Mouse (Mus musculus): ENCODE data around the gene Mthfd2l. TPM values are rescaled to one million over a fixed set of nuclear protein-coding genes. Genes with fewer than 3 reads are reported as not detected.

The Mthfd2l gene
- polyA plus RNA-seq, 1 experiment: 21.9 TPM

DNA sequence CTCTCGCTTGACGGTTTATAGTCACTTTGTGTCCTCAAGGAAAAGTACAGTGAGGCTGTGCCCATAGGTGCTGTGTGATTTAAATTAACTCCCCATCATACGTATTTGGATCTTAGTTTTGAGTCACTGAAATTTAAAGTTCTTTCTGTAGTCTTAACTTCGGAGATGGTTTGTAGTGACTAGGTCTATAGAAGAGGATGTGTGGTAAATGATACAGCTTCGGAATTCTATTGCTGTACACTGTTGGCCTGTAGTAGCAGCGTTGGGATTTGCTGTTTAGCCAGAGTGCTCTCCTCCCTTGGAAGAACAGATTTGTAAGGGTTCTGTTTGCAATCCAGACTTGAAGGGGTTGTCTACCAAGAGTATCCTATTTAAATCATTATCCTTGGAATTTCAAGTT is 994 bp downstream of the Mthfd2l start:
- H3K4me1 ChIP-seq (ENCODE audit: control insufficient read depth, insufficient read depth, low read length): peaks cover 10% of the 10 kb centered on the region
- 13% methylated on average over 6 of the region's 6 CpGs for WGBS
- TF ChIP-seq POLR2A (IDR thresholded peaks at IDR 0.05; ENCODE audit: borderline replicate concordance, extremely low read depth, low read depth, low read length) (no peak), CTCF (IDR thresholded peaks at IDR 0.05; ENCODE audit: insufficient read depth, low read length) (no peak)
- peak overlapping the region; percentile 70 for H3K4me3 ChIP-seq (replicated peaks; ENCODE audit: extremely low read depth, low read depth, low read length)
- DNase-seq: no peak

DNA sequence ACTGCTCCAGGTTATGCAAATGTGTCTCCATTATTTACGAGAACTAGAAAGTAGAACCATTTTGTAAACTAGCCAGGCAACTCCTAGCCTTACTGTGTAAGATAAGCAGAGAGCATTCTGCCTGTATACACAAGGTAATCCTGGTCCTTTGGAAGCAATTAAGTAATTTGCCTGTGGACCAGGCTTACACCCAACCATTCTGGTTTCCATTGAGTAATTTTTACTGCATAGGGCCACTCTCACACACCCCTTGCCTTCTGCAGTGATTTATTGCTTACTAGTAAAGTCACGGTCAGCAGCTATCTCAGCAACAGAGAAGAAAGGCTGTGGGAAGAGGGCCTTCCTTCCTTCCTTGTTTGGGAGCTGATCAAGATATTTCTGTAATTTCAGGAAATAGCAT is 5.8 kb downstream of the Mthfd2l start:
- H3K4me3 ChIP-seq (replicated peaks; ENCODE audit: extremely low read depth, low read depth, low read length): no peak overlapping the region
- no peak for TF ChIP-seq CTCF (IDR thresholded peaks at IDR 0.05; ENCODE audit: insufficient read depth, low read length)
- no peak for TF ChIP-seq POLR2A (IDR thresholded peaks at IDR 0.05; ENCODE audit: borderline replicate concordance, extremely low read depth, low read depth, low read length)
- H3K4me1 ChIP-seq (ENCODE audit: control insufficient read depth, insufficient read depth, low read length): peaks cover 4% of the 10 kb centered on the region
- DNase-seq: no peak
- 48% methylated on average over 2 of the region's 2 CpGs for WGBS

DNA sequence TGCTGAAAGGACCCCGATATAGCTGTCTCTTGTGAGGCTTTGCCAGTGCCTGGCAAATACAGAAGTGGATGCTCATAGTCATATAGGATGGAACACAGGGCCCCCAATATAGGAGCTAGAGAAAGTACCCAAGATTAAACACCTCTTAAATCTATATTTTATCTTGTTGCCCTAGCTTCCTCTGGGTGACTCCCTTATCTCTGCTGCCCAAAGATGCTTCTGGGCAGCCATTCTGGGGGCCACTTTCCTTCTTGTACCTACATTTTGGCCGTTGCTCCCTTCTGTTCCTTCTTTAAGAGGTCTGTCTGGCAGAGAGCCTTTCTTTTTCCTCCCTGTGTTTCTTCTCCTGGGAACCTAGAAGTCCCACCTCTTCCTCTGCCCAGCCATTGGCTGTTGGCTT is 14.5 kb downstream of the Mthfd2l start:
- TF ChIP-seq CTCF (IDR thresholded peaks at IDR 0.05; ENCODE audit: insufficient read depth, low read length) (no peak), POLR2A (IDR thresholded peaks at IDR 0.05; ENCODE audit: borderline replicate concordance, extremely low read depth, low read depth, low read length) (no peak)
- no peak overlapping the region for H3K4me3 ChIP-seq (replicated peaks; ENCODE audit: extremely low read depth, low read depth, low read length)
- 79% methylated on average over 2 of the region's 2 CpGs for WGBS
- H3K4me1 ChIP-seq (ENCODE audit: control insufficient read depth, insufficient read depth, low read length): no peaks in the 10 kb centered on the region
- no peak for DNase-seq

DNA sequence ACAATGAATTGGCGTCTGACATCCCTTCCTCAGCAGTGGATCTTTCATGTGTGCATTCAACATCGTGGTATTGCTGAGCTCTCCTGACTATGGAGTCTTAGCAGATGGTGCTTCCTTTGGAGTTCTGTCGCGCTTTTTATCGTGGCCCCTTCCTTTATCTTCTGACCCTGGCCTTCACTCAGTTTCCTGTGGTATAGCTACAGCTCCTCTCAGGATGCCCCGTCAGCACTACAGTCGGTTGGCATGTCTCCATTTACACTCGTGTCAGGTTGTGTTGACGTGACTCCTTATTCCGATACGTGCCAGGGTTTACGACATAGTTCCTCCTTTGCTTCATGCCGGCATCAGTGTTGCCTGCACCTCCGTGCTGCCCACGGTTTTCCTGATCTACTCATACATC is 18.6 kb downstream of the Mthfd2l start:
- no peak overlapping the region for H3K4me3 ChIP-seq (replicated peaks; ENCODE audit: extremely low read depth, low read depth, low read length)
- TF ChIP-seq CTCF (IDR thresholded peaks at IDR 0.05; ENCODE audit: insufficient read depth, low read length): no peak
- TF ChIP-seq POLR2A (IDR thresholded peaks at IDR 0.05; ENCODE audit: borderline replicate concordance, extremely low read depth, low read depth, low read length): no peak
- DNase-seq: no peak
- H3K4me1 ChIP-seq (ENCODE audit: control insufficient read depth, insufficient read depth, low read length): no peaks in the 10 kb centered on the region
- 76% methylated on average over 15 of the region's 15 CpGs for WGBS

DNA sequence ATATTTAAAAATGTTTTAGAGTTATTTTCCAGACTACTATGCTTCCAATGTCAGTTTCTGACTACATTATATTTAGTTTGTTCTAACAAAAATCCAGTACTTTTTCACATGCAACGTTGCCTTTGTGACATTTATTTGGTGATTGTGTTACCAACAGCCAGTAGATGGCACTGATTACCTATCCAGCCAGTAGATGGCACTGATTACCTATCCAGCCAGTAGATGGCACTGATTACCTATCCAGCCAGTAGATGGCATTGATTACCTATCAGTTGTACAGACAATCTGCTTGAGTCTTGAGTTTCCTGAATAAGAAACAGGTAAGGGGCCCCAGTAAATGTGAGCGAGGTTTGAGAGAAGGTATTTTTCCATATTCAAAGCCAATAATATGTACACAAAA is 20.6 kb downstream of the Mthfd2l start:
- H3K4me1 ChIP-seq (ENCODE audit: control insufficient read depth, insufficient read depth, low read length): no peaks in the 10 kb centered on the region
- no peak overlapping the region for H3K4me3 ChIP-seq (replicated peaks; ENCODE audit: extremely low read depth, low read depth, low read length)
- WGBS: 22% methylated on average over 2 of the region's 2 CpGs
- no peak for DNase-seq
- TF ChIP-seq POLR2A (IDR thresholded peaks at IDR 0.05; ENCODE audit: borderline replicate concordance, extremely low read depth, low read depth, low read length) (no peak), CTCF (IDR thresholded peaks at IDR 0.05; ENCODE audit: insufficient read depth, low read length) (0 out of 2 replicates have a peak, but pooled peaks have one; percentile 33)

DNA sequence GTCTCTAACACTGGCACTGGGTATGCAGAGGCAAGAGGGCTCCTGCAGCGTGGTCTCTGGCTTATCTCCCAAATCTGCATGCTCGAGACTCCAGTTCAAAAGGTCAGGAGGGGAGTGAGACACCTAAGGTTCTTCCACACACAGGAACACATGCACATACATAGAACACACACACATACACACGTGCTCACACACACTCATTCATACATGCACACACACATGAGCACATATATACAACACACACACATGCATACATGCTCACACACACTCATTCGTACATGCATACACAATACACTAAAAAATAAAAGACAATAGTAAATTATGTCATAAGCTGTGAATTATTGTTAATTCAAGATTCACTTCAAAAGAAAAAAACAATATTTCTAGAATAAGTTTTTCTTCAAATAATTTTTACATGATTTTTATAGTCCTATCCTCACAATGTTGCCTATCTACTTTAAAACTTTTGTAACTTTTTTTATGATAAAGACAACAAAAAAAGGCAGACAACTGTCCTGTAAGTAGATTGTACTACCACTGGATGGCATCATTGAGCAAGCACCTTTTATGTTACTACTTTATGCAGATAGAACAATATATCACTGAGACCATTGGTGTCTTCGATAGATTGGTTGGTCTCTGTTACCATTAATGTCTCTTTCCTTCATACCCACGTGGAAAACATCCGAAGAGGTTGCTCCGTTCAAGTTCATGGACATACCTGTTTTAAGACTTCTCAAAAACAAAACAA is 22.0 kb downstream of the Mthfd2l start:
- Histone ChIP-seq H3K4me1 (ENCODE audit: control insufficient read depth, insufficient read depth, low read length) (no peaks in the 10 kb centered on the region), H3K4me3 (replicated peaks; ENCODE audit: extremely low read depth, low read depth, low read length) (no peak overlapping the region)
- 75% methylated on average over 8 of the region's 8 CpGs for WGBS
- TF ChIP-seq POLR2A (IDR thresholded peaks at IDR 0.05; ENCODE audit: borderline replicate concordance, extremely low read depth, low read depth, low read length) (no peak), CTCF (IDR thresholded peaks at IDR 0.05; ENCODE audit: insufficient read depth, low read length) (peak; percentile 45)
- DNase-seq: no peak

DNA sequence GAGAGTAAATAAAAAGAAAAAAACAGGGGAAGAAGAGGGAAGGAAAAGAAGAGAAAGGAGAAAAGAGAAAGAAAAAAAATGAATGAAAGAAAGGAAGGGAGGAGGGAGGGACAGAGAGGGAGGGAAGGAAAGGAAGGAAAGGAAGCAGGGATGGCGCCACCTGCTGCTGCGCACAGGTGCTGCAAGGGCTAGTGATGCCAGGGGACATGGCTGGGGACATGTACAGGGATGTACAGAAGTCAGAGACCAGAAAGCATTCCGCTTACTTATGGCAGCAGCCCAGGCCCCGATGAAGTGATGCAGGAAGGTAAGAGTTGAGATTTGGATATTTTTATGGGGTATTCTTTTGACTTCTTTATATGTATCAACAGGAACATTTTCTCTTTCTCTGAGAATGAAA is 33.4 kb downstream of the Mthfd2l start:
- TF ChIP-seq CTCF (IDR thresholded peaks at IDR 0.05; ENCODE audit: insufficient read depth, low read length) (peak; percentile 83), POLR2A (IDR thresholded peaks at IDR 0.05; ENCODE audit: borderline replicate concordance, extremely low read depth, low read depth, low read length) (no peak)
- H3K4me3 ChIP-seq (replicated peaks; ENCODE audit: extremely low read depth, low read depth, low read length): no peak overlapping the region
- no peaks in the 10 kb centered on the region for H3K4me1 ChIP-seq (ENCODE audit: control insufficient read depth, insufficient read depth, low read length)
- DNase-seq: no peak
- 78% methylated on average over 4 of the region's 4 CpGs for WGBS

DNA sequence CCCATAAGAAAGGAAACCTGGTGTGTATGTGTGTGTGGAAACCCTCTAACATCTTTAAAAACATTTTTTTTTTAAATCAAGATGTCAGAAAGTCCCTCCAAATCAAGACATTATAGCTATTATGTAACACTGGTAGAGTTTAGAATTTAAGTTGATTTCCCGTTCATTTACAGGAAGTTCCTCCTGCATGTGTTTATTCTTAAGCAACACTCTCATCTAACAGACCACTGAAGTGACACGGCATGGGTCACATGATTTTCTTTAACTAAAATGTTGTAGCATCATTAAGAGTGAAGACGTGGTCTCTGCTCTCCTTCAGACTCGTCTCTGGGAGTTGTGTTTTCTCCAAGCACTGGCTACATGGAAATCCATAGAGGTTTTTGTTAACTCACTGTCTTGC is 33.8 kb downstream of the Mthfd2l start:
- WGBS: 47% methylated on average over 4 of the region's 4 CpGs
- no peaks in the 10 kb centered on the region for H3K4me1 ChIP-seq (ENCODE audit: control insufficient read depth, insufficient read depth, low read length)
- TF ChIP-seq POLR2A (IDR thresholded peaks at IDR 0.05; ENCODE audit: borderline replicate concordance, extremely low read depth, low read depth, low read length) (no peak), CTCF (IDR thresholded peaks at IDR 0.05; ENCODE audit: insufficient read depth, low read length) (no peak)
- no peak for DNase-seq
- H3K4me3 ChIP-seq (replicated peaks; ENCODE audit: extremely low read depth, low read depth, low read length): no peak overlapping the region

DNA sequence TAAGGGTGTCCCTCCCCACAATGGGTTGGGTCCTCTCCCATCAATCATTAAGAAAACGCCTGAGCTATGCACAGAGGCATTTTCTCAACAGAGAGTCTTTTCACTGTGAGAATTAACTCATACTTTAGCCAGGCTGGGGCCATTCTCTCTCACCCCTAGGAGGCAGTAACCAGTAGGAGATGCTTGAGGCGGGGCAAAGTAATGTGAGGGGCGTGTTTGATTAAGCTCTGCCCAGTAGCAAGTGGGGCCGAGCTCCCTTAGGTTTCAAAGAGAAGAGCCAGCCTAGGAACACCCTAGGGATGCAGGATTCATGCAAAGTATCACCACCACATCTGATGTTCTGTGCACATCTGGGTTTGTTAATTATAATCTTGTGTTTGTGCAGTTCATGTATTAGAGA is 34.5 kb downstream of the Mthfd2l start:
- TF ChIP-seq CTCF (IDR thresholded peaks at IDR 0.05; ENCODE audit: insufficient read depth, low read length) (no peak), POLR2A (IDR thresholded peaks at IDR 0.05; ENCODE audit: borderline replicate concordance, extremely low read depth, low read depth, low read length) (no peak)
- H3K4me1 ChIP-seq (ENCODE audit: control insufficient read depth, insufficient read depth, low read length): no peaks in the 10 kb centered on the region
- 78% methylated on average over 4 of the region's 4 CpGs for WGBS
- no peak overlapping the region for H3K4me3 ChIP-seq (replicated peaks; ENCODE audit: extremely low read depth, low read depth, low read length)
- no peak for DNase-seq

DNA sequence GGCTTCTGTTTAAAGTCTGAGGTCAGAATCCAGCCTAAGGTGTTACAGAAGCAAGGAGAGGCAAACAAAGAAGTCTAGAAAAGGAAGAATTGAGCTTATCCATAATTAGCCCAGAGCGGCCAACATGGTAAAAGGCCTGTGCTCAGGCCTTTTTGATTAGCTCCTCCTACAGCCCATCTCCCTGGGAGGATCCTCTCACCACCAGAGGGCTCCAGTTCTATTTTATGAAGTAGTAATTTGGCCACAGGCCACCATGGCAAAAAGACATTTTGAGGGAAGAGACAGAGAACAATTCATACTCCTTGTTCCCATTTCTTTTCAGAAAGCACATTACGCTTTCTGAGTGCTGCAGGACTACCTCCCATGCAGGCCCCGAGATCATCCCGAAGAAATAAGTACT is 46.3 kb downstream of the Mthfd2l start:
- H3K4me3 ChIP-seq (replicated peaks; ENCODE audit: extremely low read depth, low read depth, low read length): no peak overlapping the region
- peak; percentile 43 for DNase-seq
- TF ChIP-seq POLR2A (IDR thresholded peaks at IDR 0.05; ENCODE audit: borderline replicate concordance, extremely low read depth, low read depth, low read length): no peak
- TF ChIP-seq CTCF (IDR thresholded peaks at IDR 0.05; ENCODE audit: insufficient read depth, low read length): no peak
- 76% methylated on average over 4 of the region's 4 CpGs for WGBS
- no peaks in the 10 kb centered on the region for H3K4me1 ChIP-seq (ENCODE audit: control insufficient read depth, insufficient read depth, low read length)
